Mouse (Mus musculus): ENCODE data around the gene Katnb1.

The Katnb1 gene

GRCm38 (mm10) chr8:95084744-95085431, 3.9 kb downstream of the Katnb1 start:
- DNase-seq (ENCODE audit: low read depth), result no peak

- no peak for DNase-seq (ENCODE audit: low read depth)
Measured at GRCm38 (mm10) chr8:95085432-95086141, 4.6 kb downstream of the Katnb1 start.

GRCm38 (mm10) chr8:95093574-95093973, 12.6 kb downstream of the Katnb1 start:
- DNase-seq (ENCODE audit: low read depth), result no peak

GRCm38 (mm10) chr8:95099009-95099408, 18.0 kb downstream of the Katnb1 start:
- DNase-seq (ENCODE audit: low read depth), result peak; percentile 19

GRCm38 (mm10) chr8:95101972-95102371, 21.0 kb downstream of the Katnb1 start:
- DNase-seq (ENCODE audit: low read depth), result no peak

GRCm38 (mm10) chr8:95107306-95107705, 26.3 kb downstream of the Katnb1 start:
- no peak for DNase-seq (ENCODE audit: low read depth)

GRCm38 (mm10) chr8:95112594-95112993, 31.6 kb downstream of the Katnb1 start:
- no peak for DNase-seq (ENCODE audit: low read depth)

- no peak for DNase-seq (ENCODE audit: low read depth)
Measured at GRCm38 (mm10) chr8:95113108-95113507, 32.1 kb downstream of the Katnb1 start.

- no peak for DNase-seq (ENCODE audit: low read depth)
Measured at GRCm38 (mm10) chr8:95113750-95114149, 32.8 kb downstream of the Katnb1 start.

- no peak for DNase-seq (ENCODE audit: low read depth)
Measured at GRCm38 (mm10) chr8:95123455-95123854, 42.5 kb downstream of the Katnb1 start.

- no peak for DNase-seq (ENCODE audit: low read depth)
Measured at GRCm38 (mm10) chr8:95126497-95126896, 45.5 kb downstream of the Katnb1 start.

GRCm38 (mm10) chr8:95127658-95128057, 46.7 kb downstream of the Katnb1 start:
- DNase-seq (ENCODE audit: low read depth), result no peak

- no peak for DNase-seq (ENCODE audit: low read depth)
Measured at GRCm38 (mm10) chr8:95128750-95129260, 47.8 kb downstream of the Katnb1 start.

- no peak for DNase-seq (ENCODE audit: low read depth)
Measured at GRCm38 (mm10) chr8:95130966-95131537, 50.1 kb downstream of the Katnb1 start.

GRCm38 (mm10) chr8:95131983-95132382, 51.0 kb downstream of the Katnb1 start:
- DNase-seq (ENCODE audit: low read depth), result no peak

- no peak for DNase-seq (ENCODE audit: low read depth)
Measured at GRCm38 (mm10) chr8:95134186-95134585, 53.2 kb downstream of the Katnb1 start.

- no peak for DNase-seq (ENCODE audit: low read depth)
Measured at GRCm38 (mm10) chr8:95135242-95135641, 54.3 kb downstream of the Katnb1 start.

- no peak for DNase-seq (ENCODE audit: low read depth)
Measured at GRCm38 (mm10) chr8:95136218-95136617, 55.2 kb downstream of the Katnb1 start.

GRCm38 (mm10) chr8:95137201-95137600, 56.2 kb downstream of the Katnb1 start:
- DNase-seq (ENCODE audit: low read depth), result no peak

GRCm38 (mm10) chr8:95137641-95138098, 56.7 kb downstream of the Katnb1 start:
- DNase-seq (ENCODE audit: low read depth), result peak; percentile 20

- no peak for DNase-seq (ENCODE audit: low read depth)
Measured at GRCm38 (mm10) chr8:95138341-95139050, 57.5 kb downstream of the Katnb1 start.

- DNase-seq (ENCODE audit: low read depth), result no peak
Measured at GRCm38 (mm10) chr8:95139051-95139365, 58.0 kb downstream of the Katnb1 start.

Data from fibroblast of lung, adult 2 months (primary cell).